Mouse (Mus musculus): ENCODE data around the gene Cep135.

Cep135 gene

DNA sequence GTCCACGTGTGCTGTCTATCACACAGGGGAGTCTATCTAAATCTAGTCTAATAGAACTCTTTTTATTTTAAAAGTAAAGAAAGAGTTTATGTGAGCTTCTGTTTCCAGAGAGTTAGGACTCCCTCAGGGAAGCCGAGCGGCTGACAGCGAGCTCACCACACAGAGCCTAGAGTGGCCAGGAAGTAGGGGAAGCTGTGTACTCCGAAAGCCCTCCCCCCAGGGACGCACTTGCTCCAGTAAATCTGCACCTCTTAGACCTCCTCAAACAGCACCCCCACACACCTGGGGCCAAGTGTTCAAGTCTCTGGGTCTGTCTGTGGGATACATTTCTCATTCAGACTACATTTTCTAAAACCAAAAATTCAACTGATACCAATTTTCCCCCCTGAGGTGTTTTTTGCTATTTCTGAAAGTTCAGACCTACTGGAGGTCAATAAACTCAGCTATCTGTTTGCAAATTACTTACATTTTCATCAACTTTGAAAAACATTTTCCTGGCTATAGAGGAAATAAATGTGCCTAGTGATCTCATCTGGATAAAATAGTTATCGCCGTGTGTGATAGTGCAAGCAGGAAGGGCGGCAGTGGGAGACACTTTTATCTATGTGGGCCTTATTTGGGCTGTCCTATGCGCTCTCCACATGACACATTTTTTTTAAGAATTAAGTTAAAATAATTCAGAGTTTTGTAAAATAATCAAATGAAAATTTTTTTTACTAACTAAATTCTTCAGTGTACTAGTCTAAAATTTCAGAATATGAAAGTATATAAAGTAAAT is 56.8 kb downstream of the Cep135 start:
- no peak for DNase-seq (ENCODE audit: low read depth, low spot score)

DNA sequence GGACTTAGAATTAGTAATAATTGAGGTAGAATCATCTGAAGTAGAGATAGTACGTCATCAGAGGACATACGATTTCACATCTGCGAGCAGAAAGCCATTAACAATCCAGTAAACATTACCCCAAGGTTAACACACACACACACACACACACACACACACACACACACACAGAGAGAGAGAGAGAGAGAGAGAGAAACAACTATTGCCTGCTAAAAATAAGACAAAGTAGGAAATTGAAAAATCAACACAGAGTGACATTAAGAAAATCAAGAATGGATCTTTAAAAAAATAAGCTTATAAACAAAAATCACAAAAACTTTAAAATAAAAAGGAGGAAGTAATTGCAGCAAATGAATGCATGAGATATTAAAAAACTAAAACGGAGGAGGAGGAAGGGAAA is 61.4 kb downstream of the Cep135 start:
- DNase-seq (ENCODE audit: low read depth, low spot score), result no peak

DNA sequence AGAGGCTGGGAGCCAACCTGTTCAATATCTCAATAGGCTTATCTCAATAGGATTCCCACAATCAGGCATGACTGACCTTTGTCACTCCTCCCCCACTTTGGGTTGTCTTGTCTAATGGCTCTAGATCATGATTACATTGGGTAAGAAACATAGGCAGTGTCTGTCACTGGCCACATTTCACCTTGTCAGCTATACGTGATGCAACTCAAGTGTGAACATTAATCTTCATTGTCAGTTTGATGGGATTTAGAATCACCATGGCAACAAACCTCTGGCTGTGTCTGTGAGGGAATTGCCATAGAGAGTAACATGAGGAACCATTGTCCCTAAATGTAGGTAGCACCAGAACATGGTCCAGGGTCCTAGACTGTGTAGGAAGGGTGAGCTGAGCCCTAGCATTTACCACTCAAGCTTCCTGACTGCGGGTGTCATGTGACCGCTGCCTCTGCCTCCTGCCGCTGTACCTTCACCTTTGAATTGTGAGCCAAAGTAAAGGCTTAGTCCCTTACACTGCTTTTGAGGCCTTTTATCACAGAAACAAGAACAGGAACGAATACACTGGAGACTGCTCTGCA is 62.7 kb downstream of the Cep135 start:
- no peak for DNase-seq (ENCODE audit: low read depth, low spot score)

DNA sequence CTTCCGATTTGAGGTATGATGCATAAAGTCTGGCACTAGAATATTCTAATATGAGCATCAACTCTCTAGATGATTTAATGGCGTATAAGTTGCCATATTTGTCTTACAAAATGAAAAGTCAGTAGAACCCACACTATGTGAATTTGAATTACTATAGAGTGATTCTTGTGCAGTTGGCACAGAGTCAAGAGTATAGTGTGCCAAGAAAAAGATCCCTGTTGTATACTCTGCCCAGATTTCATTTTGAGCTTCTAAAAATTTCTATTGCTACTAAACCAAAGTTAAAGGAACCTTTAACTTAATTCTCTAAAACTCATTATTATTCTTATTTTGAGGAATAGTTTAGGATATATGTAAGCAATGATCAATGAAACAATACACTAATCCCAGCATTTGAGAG is 67.7 kb downstream of the Cep135 start, which contains the start of gene C530008M17Rik:
Gene C530008M17Rik (plus strand): TSS at position 301 of the 400 bp plus-strand sequence.
- DNase-seq (ENCODE audit: low read depth, low spot score), result no peak

DNA sequence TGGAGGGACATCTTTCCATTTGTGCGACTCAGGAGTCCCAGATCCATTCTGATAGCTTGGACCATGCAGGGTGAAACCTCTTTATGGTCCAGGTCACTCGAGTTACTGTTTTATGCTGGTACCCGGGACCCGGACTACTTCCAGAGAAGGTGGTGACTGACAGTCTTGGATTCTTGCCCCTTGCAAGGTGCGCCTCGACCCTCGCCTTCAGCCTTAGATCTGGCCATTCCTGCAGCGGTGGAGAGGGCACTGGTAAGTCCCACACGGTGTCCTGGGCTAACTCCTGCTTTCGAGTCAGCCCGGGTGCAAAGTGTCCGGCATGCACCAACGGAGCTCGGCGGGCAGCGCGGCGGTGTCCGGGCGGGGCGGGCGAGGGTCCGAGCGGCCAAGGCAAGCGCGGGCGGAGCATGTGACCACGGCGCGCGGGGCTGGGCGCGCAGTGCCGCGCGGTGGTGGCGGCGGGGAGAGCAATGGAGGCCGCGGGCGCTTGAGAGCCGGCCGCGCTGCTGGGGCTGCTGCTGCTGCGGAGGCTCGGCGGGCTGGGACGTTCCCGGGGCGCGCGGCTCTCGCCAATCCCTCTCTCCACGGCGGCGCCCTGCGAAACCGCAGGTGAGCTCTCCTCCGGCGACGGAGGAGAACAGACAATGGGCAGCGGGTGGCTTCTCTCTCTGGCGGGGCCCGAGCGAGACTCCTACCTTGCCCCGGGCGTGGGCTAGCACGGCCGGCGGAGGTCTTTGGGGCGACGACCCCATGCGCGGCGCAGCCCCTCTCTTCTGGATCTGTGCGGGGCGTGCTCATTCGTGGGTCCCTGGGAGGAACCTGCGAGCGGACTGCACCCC is 69.0 kb downstream of the Cep135 start:
- DNase-seq (ENCODE audit: low read depth, low spot score), result peak; percentile 37

DNA sequence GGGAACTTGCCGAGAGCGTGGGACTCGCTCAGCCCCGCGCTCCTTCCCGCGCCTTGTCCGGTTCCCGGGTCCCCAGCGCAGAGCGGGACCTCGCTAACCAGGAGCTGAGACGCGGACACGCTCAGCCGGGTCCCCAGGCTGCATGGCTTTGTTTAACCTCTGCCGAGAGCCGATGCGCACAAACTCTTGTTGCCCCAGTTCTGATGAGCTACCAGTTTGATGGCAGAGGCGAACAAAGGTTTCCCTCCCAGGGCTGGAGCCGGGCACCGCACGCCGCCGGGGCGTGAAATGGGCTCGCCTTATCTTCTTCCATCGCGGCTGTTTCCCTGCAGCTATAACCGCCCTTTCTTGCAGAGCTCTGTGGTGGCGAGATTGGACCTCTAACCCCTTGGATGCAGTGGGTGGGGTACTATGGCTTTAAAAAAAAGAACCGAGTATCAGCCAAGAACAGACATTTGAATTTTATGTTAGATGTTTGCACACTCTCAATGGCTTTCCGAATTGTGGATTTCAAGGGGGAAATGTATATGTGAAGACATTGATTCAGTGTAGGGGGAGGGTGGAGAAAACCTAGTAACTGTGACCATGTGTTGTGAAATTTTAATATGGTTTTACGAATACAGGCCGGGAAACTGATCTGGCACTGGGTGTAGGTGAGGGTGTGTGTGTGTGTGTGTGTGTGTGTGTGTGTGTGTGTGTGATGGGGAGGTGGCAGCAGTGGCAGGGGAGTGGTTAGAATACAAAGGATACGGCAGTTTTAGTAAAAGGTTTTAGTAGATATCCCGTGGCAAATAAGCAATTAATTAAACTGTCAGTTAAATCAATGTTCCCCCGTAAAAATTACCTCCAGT is 69.8 kb downstream of the Cep135 start:
- DNase-seq (ENCODE audit: low read depth, low spot score), result peak; percentile 32

DNA sequence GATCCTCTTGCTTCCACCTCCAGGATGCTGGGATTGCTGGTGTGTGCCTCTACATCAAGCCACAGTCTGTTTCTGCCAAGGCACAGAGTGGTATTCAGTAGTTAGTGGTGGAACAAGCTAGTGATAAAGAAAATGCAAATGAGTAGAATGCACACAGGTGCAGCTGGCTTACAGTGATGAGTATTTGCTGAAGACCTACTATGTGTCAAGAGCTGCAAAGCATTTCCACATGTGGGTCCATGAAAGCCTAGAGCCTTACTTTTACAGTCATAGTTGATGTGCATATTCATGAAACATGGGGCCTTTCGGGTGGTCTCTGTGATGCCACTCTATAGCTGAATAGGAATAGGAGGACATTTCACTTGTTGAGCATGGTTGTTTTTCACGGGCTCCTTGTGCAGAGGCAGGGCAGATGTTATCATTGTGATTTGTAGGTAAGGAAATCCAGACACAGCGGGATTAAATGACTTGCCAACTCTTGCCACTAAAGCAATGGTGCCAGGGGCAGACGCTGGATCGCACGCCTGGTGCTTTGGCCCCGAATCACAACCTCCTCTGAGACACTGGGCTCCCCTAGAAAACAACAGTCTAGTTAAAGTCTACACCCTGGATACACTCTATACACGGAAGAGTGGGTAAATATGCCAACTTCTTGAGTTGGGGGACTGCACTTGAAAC is 71.6 kb downstream of the Cep135 start:
- no peak for DNase-seq (ENCODE audit: low read depth, low spot score)

DNA sequence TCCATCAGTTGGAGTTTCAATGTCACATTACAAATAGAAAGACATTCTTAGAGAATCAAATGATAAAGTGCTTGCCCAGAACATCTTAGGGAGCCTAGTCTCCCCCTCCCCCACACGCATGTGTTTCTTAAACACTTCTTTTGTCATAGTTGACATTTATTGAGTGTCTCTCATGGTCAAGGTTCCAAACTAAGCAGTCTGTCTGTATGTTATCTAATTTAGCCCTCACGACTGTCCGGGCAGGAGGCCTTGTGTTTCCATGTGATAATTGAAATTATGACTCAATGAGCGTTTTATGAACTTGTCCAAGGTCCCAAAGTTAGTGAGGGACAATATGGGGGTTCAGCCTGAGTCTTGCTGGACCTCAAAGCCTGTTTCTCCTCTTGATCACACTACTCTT is 72.8 kb downstream of the Cep135 start:
- no peak for DNase-seq (ENCODE audit: low read depth, low spot score)

DNA sequence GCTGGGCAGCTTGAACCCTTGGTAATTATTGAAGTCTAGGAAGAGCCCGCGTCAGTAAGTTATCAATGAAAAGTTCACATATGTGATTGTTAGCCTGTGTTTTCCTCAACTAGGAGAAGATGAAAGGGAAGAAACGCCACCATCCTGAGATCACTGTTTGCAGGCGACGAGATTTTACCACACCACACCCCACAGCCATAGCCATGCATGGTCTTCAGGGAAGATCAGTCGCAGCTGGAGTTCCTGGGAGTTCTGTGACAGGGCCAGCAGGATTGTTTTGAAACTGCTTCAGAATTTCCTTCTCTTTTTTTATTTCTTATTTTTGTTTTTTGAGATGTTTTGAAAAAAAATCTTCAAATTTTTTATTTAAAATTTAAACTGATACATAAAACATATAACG is 76.4 kb downstream of the Cep135 start:
- DNase-seq (ENCODE audit: low read depth, low spot score), result no peak

DNA sequence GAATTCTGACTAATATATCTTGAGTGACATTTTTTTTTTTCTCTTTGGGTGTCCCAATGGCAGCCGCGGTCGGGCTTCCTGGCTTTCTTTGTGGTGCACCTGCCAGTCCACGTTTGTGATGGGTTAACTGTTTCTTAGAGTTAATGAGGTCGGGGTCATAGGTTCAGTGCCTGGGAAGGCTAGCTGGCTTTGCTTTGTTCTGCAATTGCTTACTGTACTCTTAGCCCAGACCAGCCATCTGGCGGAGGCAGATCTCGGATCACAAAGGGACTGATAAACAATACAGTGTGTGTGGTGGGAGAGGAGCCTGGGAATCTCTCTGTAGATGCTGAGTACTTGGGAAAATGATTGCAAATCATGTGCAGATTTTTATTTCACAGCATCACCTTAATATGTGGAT is 76.9 kb downstream of the Cep135 start:
- no peak for DNase-seq (ENCODE audit: low read depth, low spot score)

DNA sequence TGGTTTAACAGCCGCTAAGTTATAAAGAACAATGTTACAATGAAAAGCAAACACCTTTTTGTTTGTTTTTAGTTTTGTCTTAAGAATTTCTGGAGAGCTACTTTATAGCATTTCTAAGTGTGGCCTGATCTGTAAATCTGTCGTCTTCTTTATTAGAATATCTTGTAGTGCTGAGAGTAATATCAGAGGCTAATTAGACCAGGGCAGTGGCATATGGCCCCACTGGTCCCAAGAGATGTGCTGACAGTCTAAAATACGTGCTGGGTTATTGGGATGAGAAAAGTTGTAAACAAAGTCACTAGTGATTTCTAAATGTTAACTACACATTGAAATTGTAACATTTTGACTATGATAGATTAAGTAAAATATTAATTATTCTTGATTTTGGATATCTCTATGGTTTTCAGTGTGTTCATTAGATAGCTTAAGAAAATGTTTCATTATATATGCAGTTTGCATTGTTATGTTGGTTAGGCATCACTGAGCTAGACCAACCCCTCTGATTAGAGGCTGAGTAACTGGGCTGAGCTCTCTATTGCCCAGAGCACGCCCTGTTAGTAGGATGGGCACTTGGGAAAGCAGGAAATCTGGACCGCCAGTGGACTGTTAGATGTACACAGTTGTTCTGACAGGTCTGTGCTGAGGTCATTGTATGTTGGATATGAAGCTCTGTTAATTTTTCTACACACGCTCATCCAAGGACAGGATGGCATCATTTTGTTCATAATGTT is 77.7 kb downstream of the Cep135 start:
- no peak for DNase-seq (ENCODE audit: low read depth, low spot score)

DNA sequence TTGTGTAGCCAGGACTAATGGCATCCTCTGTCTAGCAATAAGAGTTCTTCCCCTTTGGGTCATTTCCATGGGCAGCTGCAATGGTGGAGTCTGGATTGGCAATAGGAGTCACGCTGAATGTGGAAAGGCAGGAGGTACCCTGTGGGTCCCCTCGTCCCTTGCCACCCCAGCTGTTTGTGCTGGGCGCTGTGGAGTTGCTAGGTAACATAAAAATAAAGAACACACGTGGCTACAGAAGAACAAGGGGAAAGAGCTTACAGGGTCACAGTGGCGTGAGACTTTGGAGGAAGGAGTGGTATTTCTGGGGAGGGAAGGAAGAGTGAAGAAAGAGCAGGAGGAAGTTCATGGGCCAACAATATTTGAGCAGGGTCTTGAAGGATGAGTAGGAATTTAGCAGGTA is 79.6 kb downstream of the Cep135 start:
- no peak for DNase-seq (ENCODE audit: low read depth, low spot score)

DNA sequence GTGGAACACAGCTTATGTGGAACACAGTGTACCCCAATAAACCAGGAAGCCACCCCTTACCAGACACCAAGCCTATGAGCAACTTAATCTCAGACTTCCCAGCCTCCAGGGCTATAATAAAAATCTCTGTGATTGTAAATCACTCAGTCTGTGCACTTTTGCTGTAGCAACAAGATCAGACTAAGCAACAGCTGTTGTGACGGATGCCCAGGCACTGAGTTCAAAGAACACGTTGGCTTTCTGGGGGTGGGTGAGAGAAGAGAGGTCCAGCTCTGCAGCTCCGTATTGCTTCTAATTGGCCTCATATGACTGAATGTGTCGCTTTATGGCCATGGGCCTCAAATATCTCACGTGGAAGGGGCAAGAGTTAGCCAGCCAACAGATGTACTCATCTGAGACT is 80.0 kb downstream of the Cep135 start:
- DNase-seq (ENCODE audit: low read depth, low spot score), result no peak

DNA sequence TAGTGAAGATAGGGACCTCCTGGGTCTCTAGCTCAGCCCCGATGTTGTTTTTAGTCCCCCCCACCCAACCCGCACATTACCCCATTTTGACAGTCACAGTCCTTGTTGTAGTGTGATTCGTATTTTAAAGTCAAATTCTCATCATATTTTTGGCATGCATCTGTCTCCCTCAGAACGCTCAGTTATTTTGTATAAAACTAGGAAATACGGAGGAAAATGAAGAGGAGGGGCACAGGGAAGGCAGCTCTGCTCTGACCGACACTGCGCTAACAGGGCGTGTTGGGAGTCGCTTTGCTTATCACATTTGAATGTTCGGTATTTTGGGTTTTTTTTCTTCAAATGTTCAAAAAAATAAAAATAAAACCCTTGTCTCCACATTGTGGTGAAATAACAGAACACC is 81.7 kb downstream of the Cep135 start:
- no peak for DNase-seq (ENCODE audit: low read depth, low spot score)

DNA sequence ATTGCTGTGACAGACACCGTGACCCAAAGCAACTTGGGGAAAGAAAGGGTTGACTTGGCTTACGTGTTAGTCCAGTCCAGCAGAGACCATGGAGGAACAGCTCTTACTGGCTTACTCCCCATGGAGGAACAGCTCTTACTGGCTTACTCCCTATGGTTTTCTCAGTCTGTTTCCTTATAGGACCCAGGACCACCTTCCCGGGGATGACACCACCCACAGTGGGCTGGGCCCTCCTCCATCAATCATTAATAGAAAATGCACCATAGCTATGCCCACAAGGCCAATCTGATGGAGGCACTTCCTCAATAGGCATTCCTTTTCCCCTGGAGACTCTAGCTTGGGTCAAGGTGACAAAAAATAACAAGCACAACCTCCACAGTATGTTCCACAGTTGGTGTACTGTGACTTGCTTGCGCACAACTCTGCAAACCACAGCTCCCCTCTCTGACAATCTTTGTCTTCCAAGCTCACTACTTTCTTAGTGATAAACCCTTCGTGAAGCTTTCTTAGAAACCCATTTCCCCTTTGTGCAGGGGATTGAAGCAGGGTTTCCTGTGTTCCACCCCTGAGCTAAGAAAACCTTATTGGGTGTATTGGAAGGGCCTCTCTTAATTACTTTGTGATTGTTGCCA is 85.6 kb downstream of the Cep135 start:
- no peak for DNase-seq (ENCODE audit: low read depth, low spot score)

DNA sequence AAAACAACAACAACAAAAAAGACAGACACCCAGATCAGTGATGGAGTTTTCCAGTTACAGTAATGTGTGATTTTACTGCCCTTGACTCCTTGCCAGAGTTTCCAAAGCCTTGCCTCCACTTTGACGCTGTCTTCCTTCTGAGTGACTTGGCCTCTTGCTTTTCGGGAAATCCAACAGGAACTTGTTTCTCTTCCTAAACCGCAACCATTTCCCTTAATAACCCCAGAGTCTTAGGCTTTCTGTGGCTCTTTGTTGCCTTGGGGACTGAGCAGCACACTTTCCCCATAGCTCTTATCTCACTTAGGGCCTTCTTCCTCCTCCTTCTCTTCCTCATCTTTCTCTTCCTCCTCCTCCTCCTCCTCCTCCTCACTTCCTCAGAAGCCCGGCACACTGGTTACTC is 86.9 kb downstream of the Cep135 start:
- DNase-seq (ENCODE audit: low read depth, low spot score), result no peak

DNA sequence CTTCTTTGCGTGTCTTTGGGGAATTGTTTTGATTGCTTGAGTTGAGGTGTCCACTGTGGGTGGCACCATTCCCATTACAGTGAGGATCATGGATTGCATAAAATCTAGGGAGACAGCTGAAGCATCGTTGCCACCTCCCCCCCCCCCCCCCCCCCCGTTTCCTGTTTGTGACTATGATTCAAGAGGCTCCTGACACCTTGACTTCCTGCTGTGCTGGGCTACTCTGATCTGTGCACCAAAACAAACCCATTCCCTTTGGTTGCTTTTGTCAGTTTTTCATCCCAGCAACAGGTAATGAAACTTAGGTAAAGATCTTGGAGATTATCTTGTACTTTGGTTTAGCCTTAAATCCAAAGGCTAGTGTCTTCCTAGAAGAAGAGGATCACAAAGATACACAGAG is 92.5 kb downstream of the Cep135 start:
- no peak for DNase-seq (ENCODE audit: low read depth, low spot score)

DNA sequence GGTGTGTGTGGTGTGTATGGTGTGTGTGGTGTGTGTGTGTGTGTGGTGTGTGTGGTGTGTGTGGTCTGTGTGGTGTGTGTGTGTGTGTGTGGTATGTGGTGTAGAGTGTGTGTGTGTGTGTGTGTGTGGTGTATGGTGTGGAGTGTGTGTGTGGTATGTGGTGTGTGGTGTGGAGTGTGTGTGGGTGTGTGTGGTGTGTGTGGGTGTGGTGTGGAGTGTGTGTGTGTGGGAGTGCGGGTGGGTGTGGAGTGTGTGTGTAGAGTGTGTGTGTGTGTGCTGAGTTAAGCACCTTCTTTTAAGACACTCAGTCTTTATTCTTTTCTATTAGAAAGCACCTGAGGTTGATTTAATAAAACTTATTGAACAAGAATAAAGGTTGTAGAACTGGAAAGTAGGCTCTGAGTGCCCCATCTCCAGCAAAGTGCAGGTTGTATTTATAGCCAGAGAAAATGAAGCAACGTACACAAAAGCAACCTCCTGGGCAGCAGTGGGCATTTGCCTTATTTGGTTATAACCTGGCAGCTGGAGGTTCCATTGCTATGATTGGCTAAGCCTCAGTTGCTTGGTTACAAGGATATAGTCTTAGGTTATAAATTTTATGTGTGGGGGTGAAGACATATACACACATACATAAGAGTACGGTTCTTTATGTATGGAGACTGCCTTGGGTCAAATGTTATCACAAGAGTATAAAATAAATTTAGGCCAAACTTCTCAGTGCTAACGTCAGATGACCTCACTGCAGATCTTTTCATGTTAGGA is 93.6 kb downstream of the Cep135 start:
- no peak for DNase-seq (ENCODE audit: low read depth, low spot score)

DNA sequence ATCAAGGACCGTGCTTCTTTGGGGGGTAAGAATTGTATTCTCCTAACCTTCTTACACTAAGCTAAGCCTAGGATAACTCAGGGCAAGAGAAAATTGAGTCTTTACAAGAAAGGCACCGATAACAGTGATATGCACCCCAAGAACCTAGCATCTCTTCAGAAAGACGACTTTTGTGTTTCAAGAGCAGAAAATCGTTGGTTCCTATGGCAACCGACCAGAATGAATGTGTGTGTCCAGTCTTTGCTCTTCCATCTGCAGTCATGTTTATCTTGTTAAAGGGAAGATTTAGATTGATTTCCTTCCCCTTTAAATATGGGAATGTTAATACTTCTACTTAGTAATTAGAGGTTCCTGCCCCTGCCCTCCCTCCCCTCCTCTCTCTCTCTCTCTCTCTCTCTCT is 95.0 kb downstream of the Cep135 start:
- no peak for DNase-seq (ENCODE audit: low read depth, low spot score)
